Mouse (Mus musculus) layer of hippocampus, adult 9-11 months (tissue): ENCODE data around the gene Gtpbp4.
"Not testable (repeated sequence)": the region's sequence is repeated elsewhere in the genome, so short reads cannot be mapped to it uniquely, and the experiment has no call there.

Source experiments
- DNase-seq: peaks from one replicate; pipeline ENCODE4 v3.0.0; 2022

Gtpbp4 gene

DNA sequence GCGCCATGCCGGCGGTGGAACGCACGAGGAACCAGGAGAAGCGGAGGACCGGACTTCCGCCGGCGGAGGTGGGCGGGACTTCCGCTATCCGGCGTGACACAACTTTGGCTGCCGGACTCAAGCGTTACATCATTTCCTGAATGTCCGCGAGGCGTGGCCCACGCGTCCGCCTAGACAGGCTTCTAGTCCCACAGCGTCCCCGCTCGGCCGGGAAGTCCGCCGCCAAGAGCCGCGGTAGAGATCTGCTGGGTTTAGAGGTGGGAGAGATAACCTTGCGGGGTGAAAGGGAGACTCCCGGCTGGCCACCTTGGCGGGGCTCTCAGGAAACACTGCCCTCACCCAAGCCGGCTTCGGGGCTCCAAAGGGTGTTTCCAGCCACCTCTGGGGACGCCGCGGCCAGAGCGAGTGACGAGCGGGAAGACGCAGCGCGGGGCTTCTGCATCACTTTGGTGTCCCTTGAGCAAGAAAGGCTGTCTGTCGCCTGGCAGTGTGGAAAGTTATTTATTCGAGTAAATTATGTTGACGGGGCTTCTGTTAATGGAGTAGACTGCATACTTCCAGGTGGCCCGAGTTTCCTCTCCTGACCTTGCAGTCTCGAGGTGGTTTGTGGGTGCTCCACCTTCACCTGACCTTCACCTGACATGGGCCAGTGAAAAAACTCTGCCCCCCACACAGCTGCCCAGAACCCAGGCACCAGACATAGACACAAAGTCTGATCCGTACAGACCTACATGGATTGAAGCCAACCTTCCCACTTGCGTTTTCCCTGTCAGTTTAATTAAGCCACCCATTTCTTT, at the start of gene Gtpbp4:
TSS of gene Gtpbp4 (minus strand) at position 94 of the 797 bp plus-strand sequence.
- peak; percentile 97 for DNase-seq

DNA sequence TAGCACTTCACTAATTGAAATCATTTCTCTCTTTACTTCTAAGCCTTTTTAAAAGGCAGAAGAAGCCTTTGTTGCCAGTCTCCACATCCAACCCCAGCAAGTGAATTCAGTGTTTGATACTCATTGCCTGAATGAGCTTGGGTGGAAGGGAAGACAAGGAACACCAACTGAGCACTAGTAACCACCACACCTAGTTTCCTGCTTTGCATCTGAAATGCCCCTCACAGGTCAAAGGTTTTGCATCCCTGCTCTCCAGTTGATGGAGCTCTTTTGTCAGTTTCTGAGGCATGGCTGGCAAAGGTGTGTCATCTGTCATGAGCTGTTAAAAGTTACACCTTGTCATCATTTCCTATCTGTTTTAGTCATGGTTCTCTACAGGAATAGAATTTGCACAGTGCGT, 48.8 kb upstream of the Gtpbp4 start:
- DNase-seq, result no peak

DNA sequence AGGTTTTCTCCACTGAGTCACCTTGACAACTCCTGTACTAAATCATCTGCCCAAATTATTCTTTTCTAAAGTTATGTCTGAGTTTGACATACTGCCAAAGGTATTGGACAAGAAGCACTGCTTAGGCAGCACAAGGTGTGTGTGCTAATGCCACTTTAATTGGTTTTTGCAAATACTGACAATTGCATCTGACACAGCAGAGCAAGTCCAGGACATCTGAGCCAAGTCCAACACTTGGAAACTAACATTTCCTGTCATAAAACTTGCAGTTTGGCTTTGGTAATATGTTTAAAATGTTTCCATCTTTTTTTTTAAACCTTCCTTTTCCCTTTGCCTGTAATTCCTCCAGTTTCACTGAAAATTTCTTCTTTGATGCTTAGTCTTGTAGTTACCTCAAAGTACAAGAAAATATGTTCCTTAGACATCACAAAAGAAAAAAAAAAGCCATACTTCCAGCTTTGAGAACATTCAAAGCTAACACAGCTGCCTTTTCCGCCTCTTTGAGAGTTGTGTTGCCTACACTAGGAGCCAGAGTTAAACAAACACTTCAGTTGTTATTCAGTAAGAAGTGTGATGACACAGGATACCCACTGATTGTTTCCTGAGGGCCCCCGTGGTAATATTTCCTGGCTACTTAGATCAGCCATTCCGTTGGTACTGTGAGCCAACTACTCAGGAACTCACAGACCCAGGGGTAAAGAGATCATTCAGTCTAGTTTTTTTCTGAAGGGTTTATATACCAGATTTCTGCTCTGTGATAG, 47.6 kb upstream of the Gtpbp4 start:
- no peak for DNase-seq

DNA sequence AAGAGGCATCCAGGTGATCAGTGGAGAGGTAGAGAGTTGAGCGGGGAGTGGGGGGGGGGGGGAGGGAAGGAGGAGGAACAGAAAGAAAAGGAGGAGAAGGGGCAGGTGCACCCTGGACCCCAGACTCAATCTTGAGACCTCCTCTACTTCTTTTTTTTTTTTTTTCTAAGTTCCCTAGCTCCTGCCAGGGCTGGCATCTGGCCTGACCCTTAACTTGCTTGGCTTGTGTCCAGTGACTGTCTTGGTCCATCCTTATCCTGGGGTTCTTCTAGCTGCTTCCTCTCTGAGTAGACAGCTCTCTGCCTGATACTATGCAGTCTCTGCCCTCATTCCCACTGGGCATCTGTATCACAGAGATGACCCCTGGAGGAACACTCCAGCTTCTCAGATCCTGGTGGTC, 44.7 kb upstream of the Gtpbp4 start:
- no peak for DNase-seq

GRCm38 (mm10) chr13:9031996-9032661, 36.2 kb upstream of the Gtpbp4 start:
- DNase-seq, result no peak

DNA sequence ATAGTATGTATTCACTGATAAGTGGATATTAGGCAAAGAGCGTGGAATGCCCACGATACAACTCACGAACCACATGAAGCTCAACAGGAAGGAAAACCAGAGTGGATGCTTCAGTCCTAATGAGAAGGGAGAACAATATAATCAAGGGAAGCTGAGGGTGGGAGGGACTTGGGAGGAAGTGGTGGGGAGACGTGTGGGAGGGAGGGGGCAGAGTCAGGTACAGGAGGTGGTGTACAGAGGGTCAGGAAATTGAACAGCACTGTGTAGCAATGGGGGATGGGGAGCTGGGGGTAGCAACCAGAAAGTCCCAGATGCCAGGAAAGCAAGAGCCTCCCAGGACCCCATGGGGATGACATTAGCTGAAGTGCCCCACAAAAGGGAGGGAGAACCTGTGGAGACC, 34.5 kb upstream of the Gtpbp4 start:
- DNase-seq, result no peak

GRCm38 (mm10) chr13:9027251-9027650, 31.4 kb upstream of the Gtpbp4 start:
- DNase-seq, result no peak

DNA sequence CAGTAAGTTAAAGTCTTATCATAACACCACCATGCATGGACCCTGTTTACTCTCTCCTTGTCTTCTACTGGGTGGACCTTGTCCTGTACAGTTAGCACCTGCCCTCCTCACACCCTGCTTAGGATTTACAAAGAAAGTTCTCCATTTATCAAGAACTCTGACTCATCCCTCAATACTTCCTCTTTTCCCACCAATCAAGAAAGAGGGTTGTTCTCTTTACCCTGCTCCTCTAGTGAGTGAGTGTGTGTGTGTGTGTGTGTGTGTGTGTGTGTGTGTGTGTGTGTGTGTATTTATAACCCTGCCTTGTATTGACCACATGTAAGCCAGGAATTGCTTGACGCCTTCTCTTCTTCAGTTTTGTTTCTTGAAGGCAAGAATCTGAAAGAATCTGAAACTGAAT, 26.7 kb upstream of the Gtpbp4 start:
- DNase-seq, result no peak

GRCm38 (mm10) chr13:9021556-9021955, 25.7 kb upstream of the Gtpbp4 start:
- no peak for DNase-seq

GRCm38 (mm10) chr13:9019713-9020112, 23.8 kb upstream of the Gtpbp4 start:
- no peak for DNase-seq

DNA sequence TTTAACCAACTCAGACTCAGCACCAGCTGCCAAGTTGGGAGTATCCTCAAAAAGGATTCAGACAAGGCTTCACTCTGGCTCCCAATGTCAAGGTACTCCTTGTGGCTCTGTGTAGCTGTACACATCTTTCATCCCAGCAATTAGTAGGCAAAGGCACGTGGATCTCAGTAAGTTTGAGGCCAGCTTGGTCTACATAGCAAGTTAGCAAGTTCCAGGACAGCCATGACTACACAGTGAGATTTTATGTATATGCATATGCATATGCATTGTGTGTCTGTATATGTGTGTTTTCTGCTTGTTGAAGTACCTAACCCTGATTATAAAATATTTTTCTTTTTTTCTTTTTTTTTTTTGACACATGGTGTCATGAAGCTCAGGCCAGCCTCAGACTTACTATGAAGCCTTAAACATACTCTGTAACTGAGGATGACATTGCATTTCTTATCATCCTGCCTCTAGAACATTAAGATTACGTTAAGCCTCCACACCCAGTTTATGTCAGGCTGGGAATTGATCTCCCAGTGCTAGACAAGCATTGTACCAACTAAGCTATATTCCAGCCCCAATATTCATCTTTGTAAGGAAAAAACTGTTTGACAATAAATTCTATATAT, 23.2 kb upstream of the Gtpbp4 start:
- DNase-seq, result no peak

GRCm38 (mm10) chr13:9017190-9017589, 21.3 kb upstream of the Gtpbp4 start:
- DNase-seq, result no peak

DNA sequence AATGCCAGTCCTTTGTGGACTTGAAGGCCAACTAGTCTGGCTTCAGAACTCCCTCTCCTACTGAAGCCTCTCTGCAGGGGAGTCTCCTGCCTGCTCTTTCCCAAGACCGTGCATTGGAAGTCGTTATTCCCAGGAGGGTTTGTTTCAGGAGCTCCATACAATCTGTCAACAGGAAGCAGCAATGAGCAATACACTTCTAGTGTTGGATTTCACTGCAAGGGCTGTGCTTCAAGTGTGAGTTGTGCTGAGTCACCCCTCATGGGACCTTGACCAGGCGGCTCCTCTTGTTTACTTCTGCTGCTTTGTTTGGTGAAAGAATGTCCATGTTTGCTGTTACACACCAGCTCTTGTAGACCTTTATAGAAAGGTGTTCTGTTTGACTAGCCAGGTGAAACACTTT, 18.5 kb upstream of the Gtpbp4 start:
- DNase-seq, result no peak

DNA sequence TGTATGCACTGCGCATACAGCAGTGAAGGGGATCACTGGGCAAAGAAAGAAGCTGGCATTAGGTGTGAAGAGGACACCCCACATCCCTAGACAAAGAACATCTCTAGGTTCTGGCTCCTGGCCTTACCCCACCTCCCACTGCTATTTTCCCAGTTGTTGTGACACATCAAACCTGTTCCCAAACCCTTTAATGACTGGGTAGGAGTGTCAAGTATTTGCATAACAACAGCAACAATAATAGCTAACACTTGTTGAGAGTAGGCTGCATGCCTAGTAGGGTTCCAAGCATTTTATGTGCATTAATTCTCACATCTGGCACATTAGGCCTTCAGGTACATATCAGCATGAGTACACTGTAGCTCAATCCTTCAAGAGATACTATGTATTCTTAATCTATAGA, 17.6 kb upstream of the Gtpbp4 start:
- no peak for DNase-seq

DNA sequence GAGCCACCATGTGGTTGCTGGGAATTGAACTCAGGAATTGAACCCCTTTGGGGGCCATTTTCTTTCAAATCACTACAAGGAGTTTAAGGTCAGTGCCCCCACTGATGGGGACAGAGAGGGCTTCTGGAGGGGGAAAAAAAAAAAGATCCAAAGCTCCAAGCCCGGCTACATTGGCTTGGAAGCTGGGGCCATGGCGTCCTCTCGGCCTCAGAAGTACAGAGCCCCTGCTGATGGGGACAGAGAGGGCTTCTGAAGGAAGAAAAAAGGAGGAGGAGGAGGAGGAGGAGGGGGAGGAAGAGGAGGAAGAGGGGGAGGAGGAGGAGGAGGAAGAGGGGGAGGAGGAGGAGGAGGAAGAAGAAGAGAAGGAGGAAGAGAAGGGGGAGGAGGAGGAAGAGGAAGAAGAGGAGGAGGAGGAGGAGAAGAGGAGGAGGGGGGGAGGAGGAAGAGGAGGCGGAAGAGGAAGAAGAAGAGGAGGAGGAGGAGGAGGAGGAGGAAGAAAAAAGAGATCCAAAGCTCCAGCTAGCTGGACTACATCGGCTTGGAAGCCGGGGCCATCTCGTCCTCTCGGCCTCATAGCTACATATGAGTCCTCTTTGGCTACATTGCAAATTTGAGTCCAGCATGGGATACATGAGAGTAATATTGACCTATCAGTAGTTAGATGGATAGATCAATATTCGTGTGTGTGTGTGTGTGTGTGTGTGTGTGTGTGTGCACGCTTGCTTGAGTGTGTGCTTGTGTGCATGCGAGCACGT, 15.9 kb upstream of the Gtpbp4 start:
- DNase-seq, result no peak

- DNase-seq, result no peak
Observed at GRCm38 (mm10) chr13:9003306-9003705, 7.4 kb upstream of the Gtpbp4 start.

- DNase-seq, result no peak
Observed at GRCm38 (mm10) chr13:8999464-8999863, 3.6 kb upstream of the Gtpbp4 start.

- not testable (repeated sequence) for DNase-seq
Observed at GRCm38 (mm10) chr13:8997221-8997620, 1.3 kb upstream of the Gtpbp4 start.

- DNase-seq, result peak; percentile 6
Observed at GRCm38 (mm10) chr13:8995159-8995989, 509 bp downstream of the Gtpbp4 start.

GRCm38 (mm10) chr13:8992231-8992630, 3.7 kb downstream of the Gtpbp4 start:
- DNase-seq, result no peak

GRCm38 (mm10) chr13:8972972-8973371, 22.9 kb downstream of the Gtpbp4 start:
- DNase-seq, result no peak

DNA sequence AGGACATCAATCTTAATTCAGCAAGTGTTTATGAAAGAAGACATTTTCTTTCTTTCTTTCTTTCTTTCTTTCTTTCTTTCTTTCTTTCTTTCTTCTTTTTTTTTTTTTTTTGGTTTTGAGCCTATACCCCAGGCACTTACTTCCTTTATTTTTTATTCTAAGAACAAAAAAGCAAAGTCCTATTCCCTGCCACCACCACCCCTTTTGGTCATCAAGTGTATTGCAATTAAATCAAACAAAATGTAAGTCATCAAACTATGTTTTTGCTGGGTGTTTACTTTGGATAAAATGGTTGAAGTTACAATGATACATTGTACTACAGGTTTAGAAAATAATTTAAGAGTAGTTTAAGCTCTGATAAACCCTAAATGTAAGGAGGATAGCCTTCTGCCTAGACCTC, 23.5 kb downstream of the Gtpbp4 start:
- no peak for DNase-seq
